Mouse (Mus musculus) adrenal gland, postnatal 14 days (tissue): ENCODE data around the gene St8sia1. TPM values are rescaled to one million over a fixed set of nuclear protein-coding genes. Genes with fewer than 3 reads are reported as not detected.

ENCODE experiments used
- DNase-seq: peaks from one replicate; pipeline ENCODE4 v3.0.0; 2021; ENCODE audit warnings: mixed read lengths
- total RNA-seq: library from RNA; stranded (reverse); gene quantifications from 2 replicates; pipeline ENCODE4 v1.2.3, GENCODE M21; 2021

Gene St8sia1
- total RNA-seq, 1 experiment from 2014 or later, result 1.9 TPM

DNA sequence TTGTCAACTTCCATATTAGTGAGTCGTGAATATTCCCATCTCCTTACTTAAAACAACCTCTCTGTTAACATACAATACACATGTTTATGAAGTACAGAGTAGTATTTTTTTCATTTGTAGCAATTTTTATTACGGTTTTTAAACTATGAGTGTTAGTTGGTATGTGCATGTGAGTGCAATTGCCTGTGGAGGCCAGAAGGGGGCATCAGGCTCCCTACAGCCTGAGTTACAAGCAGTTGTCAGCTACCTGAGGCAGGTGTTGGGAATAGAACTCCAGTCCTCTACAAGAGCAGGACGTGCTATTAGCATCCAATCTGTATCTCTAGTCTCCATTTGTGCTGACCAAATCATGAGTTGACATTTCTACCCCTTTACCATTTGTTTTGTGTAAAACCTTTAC is 19.8 kb downstream of the St8sia1 start:
- DNase-seq, result no peak

DNA sequence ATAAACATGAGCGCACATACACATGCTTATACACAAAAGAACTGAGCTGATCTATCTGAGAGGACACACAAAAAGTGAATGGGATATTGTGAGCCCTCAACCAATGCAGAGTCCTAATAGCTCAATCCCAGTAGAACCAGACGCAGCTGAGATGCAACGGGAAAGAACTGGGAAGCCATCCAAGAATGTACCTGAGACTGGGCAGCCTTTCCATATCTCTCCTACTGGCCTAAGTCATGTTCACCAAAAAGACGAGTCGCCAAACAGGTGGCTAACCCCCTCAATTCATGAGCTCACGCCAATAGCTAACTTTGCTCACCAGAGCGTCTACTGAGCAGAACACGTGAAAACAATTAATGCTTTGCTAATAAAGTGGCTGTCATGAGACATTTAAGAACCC is 20.8 kb downstream of the St8sia1 start:
- DNase-seq, result no peak

DNA sequence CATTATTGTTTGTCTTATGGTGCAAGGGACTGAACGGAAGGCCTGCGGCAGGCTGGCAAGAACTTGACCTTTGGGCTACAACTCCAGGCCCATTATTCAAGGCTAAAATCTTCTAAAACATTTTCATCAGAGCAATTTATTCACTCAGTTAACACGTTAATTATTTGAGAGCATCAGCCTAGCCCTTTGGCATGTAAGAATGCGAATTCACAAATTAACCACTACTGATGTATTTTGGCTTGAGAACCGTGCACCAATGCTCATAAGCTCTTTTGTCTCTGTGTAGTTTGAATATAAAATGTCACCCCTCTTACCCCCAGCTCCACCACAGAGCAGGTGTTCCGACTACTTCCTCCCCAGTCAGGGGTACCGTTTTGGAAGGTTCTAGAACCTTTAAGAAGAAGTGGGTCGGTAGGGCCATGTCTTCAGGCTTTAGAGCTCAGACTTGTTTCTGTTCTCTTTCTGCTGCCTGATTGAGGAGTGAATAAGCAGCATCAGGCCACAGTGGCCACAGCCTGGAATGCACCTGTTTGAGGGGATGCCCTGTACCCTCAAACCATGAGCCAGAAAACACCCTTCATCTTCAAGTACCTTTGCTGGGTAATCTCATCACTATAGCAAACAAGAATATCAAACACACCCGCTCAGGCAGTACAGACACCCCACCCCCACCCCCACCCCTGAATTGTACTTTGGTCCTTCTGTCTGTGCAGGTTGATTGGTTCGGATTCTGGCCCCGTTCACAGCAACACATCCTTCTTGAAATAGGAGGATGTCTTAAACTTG is 22.5 kb downstream of the St8sia1 start:
- DNase-seq, result no peak

DNA sequence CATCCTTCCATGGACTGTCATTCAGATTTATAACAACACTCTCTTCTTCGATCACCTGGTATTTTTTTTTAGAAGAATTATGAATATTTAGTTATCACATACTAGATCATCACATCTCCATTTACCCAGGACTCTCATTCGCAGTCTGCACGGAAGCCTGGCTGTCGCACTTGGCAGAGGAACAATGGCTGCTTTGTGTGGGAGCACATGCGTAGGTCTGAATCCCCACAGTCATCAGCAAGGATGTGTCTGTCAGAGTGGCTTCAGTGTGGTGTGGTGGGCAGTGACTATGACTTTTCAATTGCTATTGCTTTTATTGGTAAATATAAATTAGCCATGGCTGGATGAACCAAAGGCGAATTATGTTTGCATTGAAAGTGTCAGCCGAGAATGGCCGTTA is 23.2 kb downstream of the St8sia1 start:
- no peak for DNase-seq

DNA sequence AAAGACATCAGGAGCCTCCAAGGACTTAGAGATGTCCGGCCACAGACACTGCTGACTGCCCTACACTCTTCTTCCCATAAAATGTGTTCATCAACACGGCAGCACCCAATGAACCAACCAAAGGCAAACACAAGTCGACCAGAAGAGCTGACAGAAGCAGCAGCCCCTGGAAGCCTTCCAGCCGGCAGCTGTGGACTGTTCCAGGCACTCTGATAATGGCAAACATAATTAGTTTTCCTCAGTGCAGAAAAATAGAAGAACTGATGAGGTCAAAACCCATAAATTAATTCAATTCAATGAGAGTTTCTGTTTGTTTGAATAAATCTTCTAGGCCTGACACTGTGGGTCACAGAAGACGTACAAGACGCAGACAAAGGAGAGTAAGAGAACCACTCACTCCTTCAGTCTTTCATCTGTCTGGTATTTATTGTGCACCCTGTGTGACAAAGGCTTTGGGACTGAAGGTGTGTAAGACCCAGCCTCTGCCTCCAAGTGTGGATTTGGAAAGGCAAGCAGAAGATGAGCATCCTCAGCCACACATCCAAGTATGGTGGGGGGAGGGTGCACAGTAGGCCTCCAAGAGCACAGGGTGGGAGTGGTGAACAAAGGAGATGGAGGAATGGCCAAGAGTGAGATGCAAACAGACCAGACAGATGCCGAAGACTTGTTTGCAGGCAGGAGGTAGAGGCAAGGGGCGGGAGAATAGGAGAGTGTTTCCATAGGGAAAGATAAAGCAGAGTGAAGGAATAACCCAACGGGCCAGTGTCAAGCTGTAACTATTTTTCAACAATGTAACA is 25.5 kb downstream of the St8sia1 start:
- DNase-seq, result no peak

DNA sequence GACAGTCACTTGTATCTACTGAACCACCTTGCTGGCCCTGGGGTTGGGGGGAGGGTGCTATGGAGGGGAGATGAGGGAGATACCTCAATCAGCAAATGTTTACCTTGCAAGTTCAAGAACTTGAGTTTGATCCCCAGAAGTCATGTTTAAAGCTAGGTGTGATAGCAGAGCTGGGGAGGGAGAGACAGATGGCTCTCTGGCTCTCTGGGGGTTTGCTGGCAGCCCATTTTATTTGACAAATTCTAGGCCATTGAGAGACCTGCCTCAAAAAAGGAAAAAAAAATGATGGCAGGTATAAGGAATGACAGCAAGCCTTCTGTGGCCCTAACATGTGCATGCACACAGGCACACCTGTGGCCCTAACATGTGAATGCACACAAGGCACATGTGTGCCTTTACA is 26.2 kb downstream of the St8sia1 start:
- DNase-seq, result no peak

DNA sequence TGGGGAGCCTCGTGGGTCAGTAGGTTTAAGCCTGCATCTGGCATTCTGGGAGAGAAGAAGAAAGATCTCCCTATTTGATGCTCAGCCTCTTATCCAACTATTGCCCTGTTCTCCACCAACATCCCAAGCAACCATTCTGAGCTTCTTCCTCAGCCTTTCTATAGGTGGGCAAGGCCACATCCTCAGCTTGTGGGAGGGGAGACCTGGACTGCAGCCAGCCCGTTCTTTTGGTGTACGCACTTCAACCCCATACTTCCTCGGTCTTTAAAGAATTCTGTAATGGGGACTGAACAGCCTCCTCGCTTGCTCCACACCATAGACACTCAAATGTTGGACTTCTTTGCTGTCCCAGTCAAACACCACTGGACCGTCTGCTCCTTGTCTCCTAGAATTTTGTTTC is 31.7 kb downstream of the St8sia1 start:
- no peak for DNase-seq

DNA sequence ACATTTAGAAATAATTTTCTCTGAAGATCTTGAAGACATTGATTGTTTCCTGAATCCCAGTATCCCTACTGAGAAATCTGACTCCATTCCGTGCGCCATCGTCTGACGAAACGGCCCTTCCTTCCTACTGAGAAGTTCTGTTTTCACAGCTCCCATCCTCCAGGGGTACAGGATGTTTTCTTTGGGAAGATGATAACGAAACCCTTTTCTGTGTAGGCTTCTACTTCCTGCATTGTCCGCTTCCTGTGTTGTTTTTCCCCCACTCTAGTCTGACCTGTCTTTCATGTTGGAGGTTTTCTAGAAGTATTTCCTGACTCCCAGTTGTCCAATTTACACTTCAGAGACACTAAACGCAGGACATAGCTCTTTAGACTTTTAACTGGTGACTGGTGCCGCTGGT is 32.1 kb downstream of the St8sia1 start:
- DNase-seq, result no peak

DNA sequence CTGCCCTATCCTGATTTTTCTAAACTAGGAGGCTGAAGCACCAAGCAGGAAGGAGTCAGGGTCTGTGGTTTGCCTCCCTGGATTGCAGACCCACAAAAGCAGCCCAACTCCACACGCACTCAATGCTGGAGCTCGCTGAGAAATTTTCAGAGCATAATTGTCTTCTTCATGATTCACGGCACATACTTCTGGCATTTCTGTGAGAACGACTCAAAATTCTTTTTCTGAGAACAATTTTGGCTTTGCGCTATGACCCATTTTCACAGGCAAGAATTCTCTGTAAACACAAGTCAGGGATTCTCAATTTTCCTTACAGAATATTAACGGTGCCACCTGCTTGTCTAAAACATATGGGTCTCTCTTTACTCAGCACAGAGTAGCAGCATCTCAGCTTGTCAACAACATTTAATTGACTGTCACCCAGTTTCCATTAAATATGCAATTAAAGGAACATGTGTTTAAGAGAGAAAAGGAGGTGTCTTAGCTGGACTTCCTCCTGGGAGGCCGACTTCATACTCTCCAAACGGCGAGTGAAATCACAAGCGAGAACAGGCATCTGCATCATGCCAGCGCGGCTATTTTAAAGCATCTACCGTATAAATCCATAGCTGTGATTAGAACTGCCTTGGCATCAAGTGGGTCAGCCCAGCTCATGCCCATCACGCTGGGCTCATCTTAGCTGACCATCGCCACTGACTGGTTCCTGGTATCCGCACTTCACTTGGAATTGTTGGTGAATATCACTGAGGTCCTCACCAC is 35.5 kb downstream of the St8sia1 start:
- no peak for DNase-seq

DNA sequence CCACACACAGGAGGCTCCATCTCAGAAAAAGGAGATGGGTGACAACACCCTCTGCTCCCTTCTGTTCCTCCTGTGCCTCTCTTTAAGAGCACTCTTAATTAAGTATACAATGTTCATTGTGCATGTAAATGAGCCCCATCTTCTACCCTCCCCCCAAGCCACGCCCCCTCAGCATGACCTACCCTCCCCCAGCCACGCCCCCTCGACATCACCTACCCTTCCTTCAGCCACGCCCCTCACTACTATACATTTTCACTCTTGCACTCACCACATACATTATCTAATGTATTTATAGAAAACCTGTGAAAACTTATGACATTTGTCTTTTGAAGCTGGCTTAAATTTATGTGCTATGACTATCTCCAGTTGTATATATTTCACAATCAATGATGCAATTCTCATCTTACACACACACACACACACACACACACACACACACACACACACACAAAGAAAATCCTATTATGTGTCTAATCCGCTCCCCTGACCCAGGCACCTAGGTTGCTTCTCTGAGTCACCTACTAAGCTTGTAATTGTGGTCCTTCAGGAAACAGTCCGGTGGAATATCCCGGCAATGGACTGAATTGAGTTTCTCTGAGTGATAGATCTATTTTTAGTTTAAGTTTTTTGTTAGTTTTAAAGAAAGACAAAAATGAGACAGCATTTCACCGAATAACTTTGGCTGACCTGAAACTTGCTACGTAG is 37.2 kb downstream of the St8sia1 start:
- no peak for DNase-seq

DNA sequence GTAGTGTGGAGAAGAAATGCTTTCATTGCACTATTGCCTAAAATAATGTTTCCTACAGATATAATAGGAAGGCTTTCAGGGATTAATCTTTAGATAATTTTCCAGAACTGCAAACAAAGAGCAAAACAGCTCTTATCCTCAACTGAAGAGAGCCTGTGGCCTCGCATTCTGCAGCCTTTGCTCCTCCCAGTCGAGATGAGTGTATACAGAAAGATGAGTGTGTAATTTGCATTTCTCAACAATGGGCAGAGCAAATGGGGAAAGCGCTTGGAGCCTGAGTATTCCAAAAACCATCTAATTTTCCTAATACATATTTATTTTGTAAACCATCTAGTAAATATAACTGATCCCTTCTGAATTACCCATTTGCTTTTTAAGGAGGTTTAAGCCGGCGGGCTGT is 38.3 kb downstream of the St8sia1 start:
- no peak for DNase-seq

DNA sequence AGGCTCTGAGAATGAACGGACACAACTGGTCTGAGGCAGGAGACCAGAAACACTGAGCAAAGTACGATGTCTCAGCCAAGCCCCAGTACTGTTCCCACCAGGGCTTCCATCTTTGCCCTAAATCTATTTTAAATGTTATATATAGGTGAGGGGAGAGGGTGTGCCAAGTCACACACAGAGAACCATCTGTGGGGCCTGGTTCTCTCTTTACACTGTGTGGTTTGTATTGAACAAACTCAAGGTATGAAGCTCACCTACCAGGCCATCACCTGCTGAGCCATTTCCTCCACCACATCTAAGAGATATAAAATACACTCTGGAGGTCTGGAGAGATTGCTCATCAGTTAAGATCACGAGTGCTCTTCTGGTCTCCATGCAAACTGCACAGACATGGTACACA is 38.9 kb downstream of the St8sia1 start:
- no peak for DNase-seq

DNA sequence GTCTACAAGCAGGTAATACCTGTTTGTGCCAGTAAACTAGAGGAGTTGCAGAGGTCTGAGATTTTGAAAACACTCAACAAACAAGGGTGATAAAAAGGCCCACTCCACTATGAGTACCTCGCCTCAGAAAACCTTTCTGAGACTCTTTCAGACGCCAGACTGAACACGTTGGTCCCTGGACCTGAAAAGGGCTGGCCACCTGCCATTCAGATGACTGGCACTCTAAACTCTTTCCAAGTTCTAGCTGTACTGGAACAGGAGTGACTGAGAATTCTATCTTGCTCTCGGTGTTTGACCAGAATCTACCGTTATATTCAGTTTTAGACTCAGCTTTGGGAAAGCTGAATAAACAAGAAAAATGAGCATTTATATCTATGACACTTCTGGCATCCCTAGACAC is 43.4 kb downstream of the St8sia1 start:
- no peak for DNase-seq

DNA sequence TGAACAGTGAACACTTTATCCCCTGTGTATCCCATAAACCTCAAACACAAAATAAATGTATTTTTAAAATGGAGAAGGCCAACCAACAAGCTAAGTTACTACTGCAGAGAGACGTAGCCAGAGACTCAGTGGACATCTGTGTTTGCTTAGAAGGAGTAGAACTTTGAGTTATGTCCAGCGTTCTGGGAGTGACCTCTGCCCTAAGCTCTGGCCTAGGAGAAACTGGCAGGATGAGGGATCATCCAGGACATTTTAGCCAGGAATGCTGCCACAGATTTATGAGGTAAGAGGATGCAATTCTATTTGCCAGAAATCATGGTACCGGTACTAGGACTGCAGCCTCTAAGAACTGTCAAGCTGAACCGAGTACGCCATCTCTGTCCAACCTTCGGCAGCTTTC is 45.6 kb downstream of the St8sia1 start:
- no peak for DNase-seq

DNA sequence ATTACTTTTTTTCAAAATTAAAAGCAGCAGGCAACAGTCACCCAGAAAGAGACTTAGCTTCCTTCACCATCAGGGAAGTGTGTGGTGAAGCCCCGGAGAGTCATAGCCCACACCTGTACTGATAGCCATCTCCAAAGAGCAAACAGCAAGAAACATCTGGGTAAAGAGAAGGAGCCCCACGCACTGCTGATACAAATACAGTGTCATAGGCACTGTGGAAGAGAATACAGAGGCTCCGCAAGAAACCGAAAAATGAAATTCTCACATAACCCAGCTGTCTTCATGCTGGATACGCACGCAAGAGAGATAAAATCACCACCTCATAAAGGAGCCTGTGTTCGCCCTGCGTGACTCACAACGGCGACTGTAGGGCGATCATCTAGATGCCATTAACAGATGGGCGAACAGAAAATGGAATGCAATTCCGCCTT is 46.8 kb downstream of the St8sia1 start:
- peak; percentile 17 for DNase-seq

DNA sequence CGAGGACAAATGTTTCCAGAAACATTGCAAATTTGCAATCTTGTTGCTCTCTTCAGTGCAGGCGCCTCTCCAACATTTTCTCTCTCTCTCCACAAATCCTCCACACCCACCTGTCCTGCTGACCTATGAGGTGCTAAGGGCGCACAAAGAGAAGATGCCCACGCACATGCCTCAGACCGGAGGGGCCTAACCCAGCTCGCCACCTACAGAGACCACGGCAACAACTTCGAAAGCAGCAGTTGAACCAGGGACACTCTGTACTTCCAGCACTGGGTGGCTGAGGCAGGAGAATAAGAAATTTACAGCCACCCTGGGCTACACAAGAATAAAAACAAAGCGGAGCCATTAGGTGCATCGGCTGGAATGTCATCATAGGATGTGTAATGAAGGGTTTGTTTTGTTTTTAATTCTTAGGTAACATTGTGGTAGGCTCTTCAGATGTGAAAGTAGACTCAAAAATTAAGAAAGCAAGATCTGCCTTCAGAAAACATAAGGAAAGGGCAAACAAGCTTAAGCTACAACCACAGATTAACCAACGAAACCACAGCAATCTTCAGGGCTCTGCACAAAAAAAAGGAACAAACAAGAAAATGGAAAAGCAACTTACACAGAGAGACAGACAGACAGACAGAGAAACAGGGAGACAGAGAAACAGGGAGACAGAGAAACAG is 47.8 kb downstream of the St8sia1 start:
- no peak for DNase-seq

DNA sequence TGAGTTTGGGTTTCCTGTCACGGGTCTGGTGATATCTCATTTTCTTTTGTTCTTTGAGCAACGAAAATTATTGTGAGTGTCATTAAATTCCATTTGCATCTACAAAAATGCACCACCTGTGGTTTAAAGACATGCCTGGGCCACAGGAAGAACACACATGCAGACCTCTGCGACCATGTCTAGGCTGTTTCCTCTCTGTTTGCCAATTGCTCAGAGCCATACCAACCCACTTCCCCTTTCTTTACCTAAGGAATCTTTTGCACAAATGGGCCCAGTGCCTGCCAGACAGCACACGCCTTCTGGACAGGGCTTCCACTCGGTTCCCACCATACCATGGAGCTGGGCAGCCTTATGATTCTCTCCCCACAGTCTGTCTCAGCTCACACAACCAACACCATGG is 48.8 kb downstream of the St8sia1 start:
- no peak for DNase-seq

DNA sequence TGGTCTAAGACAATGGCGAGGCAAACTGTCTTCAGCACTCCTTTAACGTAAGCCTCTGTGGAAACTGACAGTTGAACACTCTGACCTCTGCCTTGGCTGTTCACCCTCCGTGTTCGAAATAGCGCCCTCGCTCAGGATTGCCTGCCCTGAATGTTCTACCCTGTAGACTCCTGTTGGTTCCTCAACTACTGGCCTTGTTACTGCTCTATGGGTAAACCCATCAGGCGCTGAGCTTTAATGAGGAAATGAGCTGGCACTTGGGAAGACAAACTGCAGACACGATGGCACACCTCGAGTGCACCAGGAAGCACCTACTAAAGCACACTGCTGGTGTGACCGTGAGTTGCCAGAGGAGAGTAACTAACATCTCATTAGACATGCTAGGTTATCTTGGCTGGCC is 49.6 kb downstream of the St8sia1 start:
- no peak for DNase-seq

DNA sequence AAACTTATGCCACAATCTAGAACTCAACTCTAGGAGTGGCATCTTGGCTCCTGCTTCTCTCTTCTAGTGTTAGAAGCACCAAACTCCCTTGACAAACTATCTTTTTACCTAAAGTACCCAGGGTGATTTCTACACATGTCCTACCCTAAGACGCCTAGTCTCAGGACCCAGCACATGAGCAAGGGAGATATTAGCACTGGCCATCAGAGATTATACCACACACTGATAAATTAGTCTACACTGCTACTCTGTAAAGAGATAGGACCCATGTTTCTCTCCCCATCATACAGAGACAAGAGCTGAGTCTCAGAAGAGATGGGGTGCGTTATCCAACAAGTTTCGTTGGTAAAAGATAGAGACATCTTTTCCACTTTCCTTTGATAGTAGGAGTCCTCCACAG is 53.0 kb downstream of the St8sia1 start:
- no peak for DNase-seq

DNA sequence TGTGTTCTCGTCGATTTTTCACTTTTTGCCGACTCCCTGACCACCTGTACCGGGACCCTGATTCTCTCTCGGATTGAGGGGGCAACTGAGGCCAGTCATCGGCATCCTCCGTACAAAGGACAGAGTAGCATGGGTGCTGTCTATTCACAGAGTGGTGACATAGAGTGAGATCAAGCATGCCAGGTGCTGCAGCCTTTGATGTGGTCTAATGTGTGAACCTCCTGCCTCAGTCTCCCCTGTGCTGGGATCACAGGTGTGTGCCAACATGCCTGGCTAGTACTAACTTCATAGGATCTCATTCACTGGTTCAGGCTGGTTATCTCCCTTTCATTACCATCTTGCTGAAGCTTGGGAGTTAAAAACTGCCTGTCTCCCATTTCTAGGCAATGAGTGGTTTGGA is 53.5 kb downstream of the St8sia1 start:
- DNase-seq, result no peak

DNA sequence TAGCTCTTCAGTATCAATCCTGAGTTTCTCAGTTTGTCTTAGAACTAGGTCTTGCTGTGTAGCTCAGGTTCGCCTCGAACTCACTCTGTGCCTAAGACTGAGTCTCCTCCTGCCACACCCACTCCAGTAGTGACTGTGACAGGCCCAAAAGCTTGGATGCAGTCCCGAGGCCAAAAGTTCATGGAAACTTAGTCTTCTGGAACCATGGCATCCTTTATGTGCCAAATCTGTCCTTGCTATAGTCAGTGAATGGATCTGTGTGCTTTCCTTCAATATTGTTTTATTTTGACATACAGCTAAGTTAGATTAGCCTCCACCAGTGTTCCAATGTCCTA is 54.5 kb downstream of the St8sia1 start:
- DNase-seq, result no peak
